Mouse (Mus musculus) left cerebral cortex, adult 8-10 months (tissue): Measurements from ENCODE around the gene Iqce. TPM values are rescaled to one million over a fixed set of nuclear protein-coding genes. Genes with fewer than 3 reads are reported as not detected.
A peak's percentile ranks its signal among the peaks of the same experiment; 100 is the strongest.
"Not testable (repeated sequence)": the region's sequence is repeated elsewhere in the genome, so short reads cannot be mapped to it uniquely, and the experiment has no call there.

Source experiments
- DNase-seq, 2 experiments: peaks; one replicate each; pipeline ENCODE4 v3.0.0; 2022; ENCODE audit warnings: low spot score in 2 of 2
- total RNA-seq, 4 experiments: library from RNA; stranded (reverse); gene quantifications; 2 replicates each; pipeline ENCODE4 v1.2.4; 2022

Iqce gene
- total RNA-seq, 4 experiments from 2014 or later = 45.8 to 52.8 (median 51.2) TPM

- DNase-seq = no peak
Measured at GRCm38 (mm10) chr5:140705501-140706171, 3.5 kb upstream of the Iqce start.

DNA sequence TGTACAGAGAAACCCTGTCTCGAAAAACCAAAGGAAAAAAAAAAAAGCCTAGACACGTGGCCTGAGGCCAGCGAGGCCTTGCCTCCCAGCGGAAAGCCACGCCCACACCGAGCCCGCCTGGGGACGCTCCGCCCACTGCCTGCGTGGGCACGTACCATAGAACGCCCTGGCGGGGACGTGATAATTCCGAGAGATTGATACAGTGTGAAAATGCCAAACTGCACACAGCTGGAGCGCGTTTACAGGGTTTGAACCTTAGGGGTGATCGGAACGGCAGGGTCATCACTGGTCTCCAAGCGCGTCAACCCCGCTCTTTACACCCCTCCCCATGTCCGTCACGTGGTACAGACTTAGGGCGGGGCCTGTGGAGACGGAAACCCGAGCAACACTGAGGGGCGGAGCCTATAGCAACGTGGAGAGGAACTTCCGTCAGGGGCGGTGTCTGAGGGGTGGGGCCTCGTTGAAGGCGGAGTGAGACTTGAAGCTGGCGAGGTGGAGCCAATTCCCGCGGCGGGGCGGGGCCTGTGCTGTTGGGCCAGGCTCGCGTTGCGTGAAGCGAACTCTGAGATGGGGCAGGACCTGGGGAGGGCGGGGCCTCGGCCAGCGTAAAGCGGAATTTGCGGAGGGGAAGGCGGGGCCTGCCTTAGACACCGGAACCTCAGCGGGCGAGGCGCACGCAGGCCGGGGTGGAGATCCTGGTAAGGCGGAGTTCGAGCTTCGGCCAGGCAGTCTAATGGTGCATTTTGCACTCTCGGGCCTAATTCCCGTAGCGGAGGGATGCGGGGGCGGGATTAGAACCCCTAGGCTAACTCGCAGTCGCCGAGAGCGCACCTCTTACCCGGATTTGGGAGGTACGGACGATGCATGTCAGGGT, 2.4 kb upstream of the Iqce start, which contains the start of gene Brat1:
Gene Brat1, plus strand, starts transcription at position 634 of the 874 bp plus-strand sequence.
- DNase-seq = peak; percentile 96 to 100

GRCm38 (mm10) chr5:140703480-140704377, 1.6 kb upstream of the Iqce start:
- no peak for DNase-seq

- no peak for DNase-seq
Measured at GRCm38 (mm10) chr5:140702618-140703175, 519 bp upstream of the Iqce start.

- DNase-seq = no peak
Measured at GRCm38 (mm10) chr5:140701661-140702060, 517 bp downstream of the Iqce start.

DNA sequence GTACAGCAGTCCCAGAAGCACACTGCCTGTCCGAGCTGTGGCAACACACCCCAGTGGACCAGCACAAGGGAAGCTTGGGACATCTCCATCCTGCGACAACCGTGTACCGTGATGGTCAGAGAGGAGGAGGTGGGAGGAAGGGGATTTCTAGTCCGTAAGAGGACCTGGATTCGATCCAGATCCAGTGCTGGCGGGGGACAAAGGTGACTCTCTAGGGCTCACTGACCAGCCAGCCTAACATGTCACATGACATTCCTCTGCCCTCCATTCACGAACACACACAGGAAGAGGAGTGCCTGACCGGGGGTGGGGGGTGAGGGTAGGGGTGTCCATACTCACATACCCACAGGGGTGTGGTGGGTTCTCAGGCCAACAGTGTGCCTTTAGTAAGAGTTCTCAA, 2.4 kb downstream of the Iqce start:
- DNase-seq = no peak

GRCm38 (mm10) chr5:140695987-140696386, 6.2 kb downstream of the Iqce start:
- no peak for DNase-seq

DNA sequence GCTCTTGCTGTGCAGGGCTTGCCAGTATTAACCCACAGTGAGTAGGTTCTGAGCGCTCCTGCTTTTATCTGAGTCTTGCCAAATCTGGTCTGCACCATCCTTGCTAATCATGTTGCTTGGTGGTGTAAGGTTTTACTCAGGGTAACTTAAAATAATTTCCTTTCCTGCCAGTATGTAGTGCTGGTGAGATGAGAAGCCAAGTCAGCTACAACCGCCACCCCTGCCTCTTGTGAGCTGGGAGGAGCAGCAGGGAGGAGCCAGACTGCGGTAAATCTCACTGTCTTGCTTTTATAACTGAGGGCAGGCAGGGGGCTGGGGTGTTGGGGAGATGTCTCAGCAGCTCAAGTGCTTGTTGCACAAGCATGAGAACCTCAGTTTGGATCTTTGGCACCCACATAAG, 13.7 kb downstream of the Iqce start:
- peak in 1 of 2 experiments; percentile 64 for DNase-seq

GRCm38 (mm10) chr5:140684343-140685148, 17.6 kb downstream of the Iqce start:
- no peak for DNase-seq

- DNase-seq = no peak
Measured at GRCm38 (mm10) chr5:140682113-140682512, 20.1 kb downstream of the Iqce start.

DNA sequence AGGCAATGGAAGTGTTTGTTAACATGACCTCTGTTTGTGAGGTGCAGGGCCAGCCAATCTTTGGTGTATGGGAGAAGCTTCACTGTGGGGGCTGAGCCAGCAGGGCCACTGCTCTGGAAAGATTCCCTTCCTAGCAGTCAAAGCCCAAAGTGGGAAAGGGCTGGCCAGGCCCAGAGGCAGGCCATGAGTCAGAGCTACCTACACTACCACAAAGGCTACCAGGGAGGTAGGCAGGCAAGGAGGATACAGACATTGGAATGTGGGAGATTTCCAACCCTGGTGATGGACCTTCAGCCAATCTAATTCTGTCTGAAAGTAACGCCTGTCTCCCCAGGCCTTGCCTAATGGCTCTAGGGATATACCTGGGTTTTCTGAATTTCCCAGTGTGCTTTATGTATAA, 21.2 kb downstream of the Iqce start:
- DNase-seq = no peak

GRCm38 (mm10) chr5:140680051-140680450, 22.1 kb downstream of the Iqce start:
- no peak for DNase-seq

GRCm38 (mm10) chr5:140677137-140677536, 25.0 kb downstream of the Iqce start:
- no peak for DNase-seq

DNA sequence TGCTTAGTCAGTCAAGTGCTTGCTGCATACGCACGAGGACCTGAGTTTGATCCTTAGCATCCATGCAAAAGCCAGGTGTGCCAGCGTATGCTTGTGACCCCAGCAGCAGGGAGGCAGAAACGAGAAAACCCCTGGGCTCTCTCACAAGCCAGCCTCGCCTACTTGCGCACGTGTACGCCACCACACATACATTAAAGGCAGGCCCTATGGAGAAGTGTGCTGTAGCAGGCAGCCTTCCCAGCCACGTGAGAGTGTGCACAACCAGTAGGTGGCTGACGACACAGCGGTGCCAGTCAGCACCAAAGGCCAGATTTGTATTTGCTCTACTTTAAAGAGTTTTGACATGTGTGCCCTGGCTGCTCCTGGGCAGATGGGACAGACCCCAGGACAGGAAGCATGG, 26.5 kb downstream of the Iqce start:
- peak in 1 of 2 experiments; percentile 65 for DNase-seq

GRCm38 (mm10) chr5:140675079-140675478, 27.1 kb downstream of the Iqce start:
- no peak for DNase-seq

- DNase-seq = no peak
Measured at GRCm38 (mm10) chr5:140674036-140674435, 28.1 kb downstream of the Iqce start.

GRCm38 (mm10) chr5:140672603-140673002, 29.6 kb downstream of the Iqce start:
- DNase-seq = not testable (repeated sequence)

DNA sequence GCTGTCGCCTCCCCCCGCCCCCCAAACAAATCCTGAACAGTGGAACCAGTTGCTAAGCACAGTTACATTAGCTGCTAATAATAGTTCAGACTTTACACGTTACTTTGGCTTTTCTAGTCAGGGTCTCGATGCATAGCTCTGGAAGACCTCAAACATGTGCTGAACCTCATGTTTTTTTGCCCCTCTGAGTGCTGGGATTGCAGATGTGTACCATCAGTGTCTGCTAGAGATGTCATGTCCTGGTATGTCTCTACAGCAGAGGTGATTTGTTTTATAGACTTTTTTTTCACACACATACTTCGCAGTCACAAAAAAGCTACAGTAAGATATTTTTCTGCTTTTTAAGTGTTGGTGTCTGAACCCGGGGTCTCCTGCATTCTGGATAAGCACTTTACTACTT, 30.1 kb downstream of the Iqce start:
- no peak for DNase-seq

GRCm38 (mm10) chr5:140663621-140664180, 38.5 kb downstream of the Iqce start:
- no peak for DNase-seq
